Mouse (Mus musculus): ENCODE data around the gene Tcp11. TPM values are rescaled to one million over a fixed set of nuclear protein-coding genes. Genes with fewer than 3 reads are reported as not detected.

Gene Tcp11
- polyA plus RNA-seq, 1 experiment from 2014 or later, result 1.6 TPM

GRCm38 (mm10) chr17:28079618-28080017 is 821 bp downstream of the Tcp11 start:
- DNase-seq (ENCODE audit: low spot score), result peak; percentile 91
- H3K4me1 ChIP-seq (replicated peaks; ENCODE audit: control insufficient read depth, insufficient read depth, low read length), result peaks cover 3% of the 10 kb centered on the region; the same call in 1 of the 2 replicates
- peak overlapping the region; percentile 55 for H3K4me3 ChIP-seq (replicated peaks; ENCODE audit: low read length)
- peak overlapping the region; percentile 57 for H3K9ac ChIP-seq
- H3K9me3 ChIP-seq (ENCODE audit: control insufficient read depth, low read length), result no peaks in the 10 kb centered on the region
- peak overlapping the region; percentile 96 for H3K4me2 ChIP-seq (replicated peaks)
- no peak overlapping the region for H3K27ac ChIP-seq
- no peaks in the 10 kb centered on the region for H3K27me3 ChIP-seq (ENCODE audit: control insufficient read depth, insufficient read depth, low read length)
- H3K36me3 ChIP-seq (replicated peaks; ENCODE audit: control insufficient read depth, insufficient read depth), result no peaks in the 10 kb centered on the region
- peak; percentile 67 for ATAC-seq (ENCODE audit: low FRiP score)
- WGBS, result under 1% methylated on average over 25 of the region's 25 CpGs

GRCm38 (mm10) chr17:28078028-28078427 is 2.4 kb downstream of the Tcp11 start:
- H3K4me1 ChIP-seq (replicated peaks; ENCODE audit: control insufficient read depth, insufficient read depth, low read length), result peaks cover 3% of the 10 kb centered on the region; the same call in 1 of the 2 replicates
- no peak overlapping the region for H3K4me2 ChIP-seq (replicated peaks)
- DNase-seq (ENCODE audit: low spot score) (no peak), ATAC-seq (ENCODE audit: low FRiP score) (no peak)
- H3K27me3 ChIP-seq (ENCODE audit: control insufficient read depth, insufficient read depth, low read length), result no peaks in the 10 kb centered on the region
- no peak overlapping the region for H3K27ac ChIP-seq
- no peak overlapping the region for H3K4me3 ChIP-seq (replicated peaks; ENCODE audit: low read length)
- H3K9me3 ChIP-seq (ENCODE audit: control insufficient read depth, low read length), result no peaks in the 10 kb centered on the region
- H3K9ac ChIP-seq, result no peak overlapping the region
- H3K36me3 ChIP-seq (replicated peaks; ENCODE audit: control insufficient read depth, insufficient read depth), result no peaks in the 10 kb centered on the region
- 87% methylated on average over 9 of the region's 9 CpGs for WGBS

- DNase-seq (ENCODE audit: low spot score) (no peak), ATAC-seq (ENCODE audit: low FRiP score) (no peak)
- no peak overlapping the region for H3K4me2 ChIP-seq (replicated peaks)
- H3K36me3 ChIP-seq (replicated peaks; ENCODE audit: control insufficient read depth, insufficient read depth), result no peaks in the 10 kb centered on the region
- H3K9ac ChIP-seq, result no peak overlapping the region
- no peaks in the 10 kb centered on the region for H3K27me3 ChIP-seq (ENCODE audit: control insufficient read depth, insufficient read depth, low read length)
- H3K9me3 ChIP-seq (ENCODE audit: control insufficient read depth, low read length), result no peaks in the 10 kb centered on the region
- no peak overlapping the region for H3K4me3 ChIP-seq (replicated peaks; ENCODE audit: low read length)
- H3K27ac ChIP-seq, result no peak overlapping the region
- peaks cover 3% of the 10 kb centered on the region; the same call in 1 of the 2 replicates for H3K4me1 ChIP-seq (replicated peaks; ENCODE audit: control insufficient read depth, insufficient read depth, low read length)
- 79% methylated on average over 7 of the region's 7 CpGs for WGBS
Observed at GRCm38 (mm10) chr17:28074486-28074885, 6.0 kb downstream of the Tcp11 start.

GRCm38 (mm10) chr17:28072730-28073129 is 7.7 kb downstream of the Tcp11 start:
- Histone ChIP-seq H3K4me2 (replicated peaks) (no peak overlapping the region), H3K27me3 (ENCODE audit: control insufficient read depth, insufficient read depth, low read length) (no peaks in the 10 kb centered on the region), H3K36me3 (replicated peaks; ENCODE audit: control insufficient read depth, insufficient read depth) (no peaks in the 10 kb centered on the region), H3K27ac (no peak overlapping the region), H3K4me1 (replicated peaks; ENCODE audit: control insufficient read depth, insufficient read depth, low read length) (no peaks in the 10 kb centered on the region), H3K4me3 (replicated peaks; ENCODE audit: low read length) (no peak overlapping the region), H3K9ac (no peak overlapping the region), H3K9me3 (ENCODE audit: control insufficient read depth, low read length) (no peaks in the 10 kb centered on the region)
- no peak for DNase-seq (ENCODE audit: low spot score)
- no peak for ATAC-seq (ENCODE audit: low FRiP score)
- WGBS, result 67% methylated on average over 2 of the region's 2 CpGs

- Histone ChIP-seq H3K4me2 (replicated peaks) (no peak overlapping the region), H3K36me3 (replicated peaks; ENCODE audit: control insufficient read depth, insufficient read depth) (no peaks in the 10 kb centered on the region), H3K27me3 (ENCODE audit: control insufficient read depth, insufficient read depth, low read length) (no peaks in the 10 kb centered on the region), H3K9me3 (ENCODE audit: control insufficient read depth, low read length) (no peaks in the 10 kb centered on the region), H3K9ac (no peak overlapping the region), H3K4me1 (replicated peaks; ENCODE audit: control insufficient read depth, insufficient read depth, low read length) (no peaks in the 10 kb centered on the region), H3K27ac (no peak overlapping the region), H3K4me3 (replicated peaks; ENCODE audit: low read length) (no peak overlapping the region)
- WGBS, result 80% methylated on average over 13 of the region's 13 CpGs
- DNase-seq (ENCODE audit: low spot score) (no peak), ATAC-seq (ENCODE audit: low FRiP score) (no peak)
Observed at GRCm38 (mm10) chr17:28070256-28070655, 10.2 kb downstream of the Tcp11 start.

- 39% methylated on average over 12 of the region's 12 CpGs for WGBS
- Histone ChIP-seq H3K4me3 (replicated peaks; ENCODE audit: low read length) (no peak overlapping the region), H3K36me3 (replicated peaks; ENCODE audit: control insufficient read depth, insufficient read depth) (no peaks in the 10 kb centered on the region), H3K4me1 (replicated peaks; ENCODE audit: control insufficient read depth, insufficient read depth, low read length) (no peaks in the 10 kb centered on the region), H3K27me3 (ENCODE audit: control insufficient read depth, insufficient read depth, low read length) (no peaks in the 10 kb centered on the region), H3K4me2 (replicated peaks) (no peak overlapping the region), H3K9ac (no peak overlapping the region), H3K9me3 (ENCODE audit: control insufficient read depth, low read length) (no peaks in the 10 kb centered on the region), H3K27ac (no peak overlapping the region)
- no peak for ATAC-seq (ENCODE audit: low FRiP score)
- no peak for DNase-seq (ENCODE audit: low spot score)
Observed at GRCm38 (mm10) chr17:28069446-28069845, 11.0 kb downstream of the Tcp11 start.

GRCm38 (mm10) chr17:28067303-28067702 is 13.1 kb downstream of the Tcp11 start:
- WGBS, result 79% methylated on average over 4 of the region's 4 CpGs
- Histone ChIP-seq H3K27ac (no peak overlapping the region), H3K4me3 (replicated peaks; ENCODE audit: low read length) (no peak overlapping the region), H3K9me3 (ENCODE audit: control insufficient read depth, low read length) (no peaks in the 10 kb centered on the region), H3K4me1 (replicated peaks; ENCODE audit: control insufficient read depth, insufficient read depth, low read length) (no peaks in the 10 kb centered on the region), H3K27me3 (ENCODE audit: control insufficient read depth, insufficient read depth, low read length) (no peaks in the 10 kb centered on the region), H3K4me2 (replicated peaks) (no peak overlapping the region), H3K9ac (no peak overlapping the region), H3K36me3 (replicated peaks; ENCODE audit: control insufficient read depth, insufficient read depth) (peaks cover 4% of the 10 kb centered on the region; the same call in 1 of the 2 replicates)
- DNase-seq (ENCODE audit: low spot score) (no peak), ATAC-seq (ENCODE audit: low FRiP score) (no peak)

- no peak overlapping the region for H3K9ac ChIP-seq
- ATAC-seq (ENCODE audit: low FRiP score) (no peak), DNase-seq (ENCODE audit: low spot score) (no peak)
- H3K36me3 ChIP-seq (replicated peaks; ENCODE audit: control insufficient read depth, insufficient read depth), result peaks cover 39% of the 10 kb centered on the region
- 88% methylated on average over 6 of the region's 6 CpGs for WGBS
- H3K27ac ChIP-seq, result no peak overlapping the region
- no peaks in the 10 kb centered on the region for H3K9me3 ChIP-seq (ENCODE audit: control insufficient read depth, low read length)
- no peak overlapping the region for H3K4me3 ChIP-seq (replicated peaks; ENCODE audit: low read length)
- no peaks in the 10 kb centered on the region for H3K4me1 ChIP-seq (replicated peaks; ENCODE audit: control insufficient read depth, insufficient read depth, low read length)
- no peak overlapping the region for H3K4me2 ChIP-seq (replicated peaks)
- H3K27me3 ChIP-seq (ENCODE audit: control insufficient read depth, insufficient read depth, low read length), result no peaks in the 10 kb centered on the region
Observed at GRCm38 (mm10) chr17:28063163-28063562, 17.3 kb downstream of the Tcp11 start.

- H3K9me3 ChIP-seq (ENCODE audit: control insufficient read depth, low read length), result no peaks in the 10 kb centered on the region
- no peaks in the 10 kb centered on the region for H3K4me1 ChIP-seq (replicated peaks; ENCODE audit: control insufficient read depth, insufficient read depth, low read length)
- no peak overlapping the region for H3K9ac ChIP-seq
- H3K36me3 ChIP-seq (replicated peaks; ENCODE audit: control insufficient read depth, insufficient read depth), result peaks cover 44% of the 10 kb centered on the region
- ATAC-seq (ENCODE audit: low FRiP score), result no peak
- WGBS, result 85% methylated on average over 7 of the region's 7 CpGs
- no peaks in the 10 kb centered on the region for H3K27me3 ChIP-seq (ENCODE audit: control insufficient read depth, insufficient read depth, low read length)
- no peak overlapping the region for H3K4me2 ChIP-seq (replicated peaks)
- no peak overlapping the region for H3K4me3 ChIP-seq (replicated peaks; ENCODE audit: low read length)
- no peak for DNase-seq (ENCODE audit: low spot score)
- no peak overlapping the region for H3K27ac ChIP-seq
Observed at GRCm38 (mm10) chr17:28062710-28063109, 17.7 kb downstream of the Tcp11 start.

- Histone ChIP-seq H3K9me3 (ENCODE audit: control insufficient read depth, low read length) (no peaks in the 10 kb centered on the region), H3K36me3 (replicated peaks; ENCODE audit: control insufficient read depth, insufficient read depth) (peaks cover 55% of the 10 kb centered on the region), H3K4me2 (replicated peaks) (no peak overlapping the region), H3K9ac (no peak overlapping the region), H3K4me1 (replicated peaks; ENCODE audit: control insufficient read depth, insufficient read depth, low read length) (no peaks in the 10 kb centered on the region), H3K4me3 (replicated peaks; ENCODE audit: low read length) (no peak overlapping the region), H3K27me3 (ENCODE audit: control insufficient read depth, insufficient read depth, low read length) (no peaks in the 10 kb centered on the region), H3K27ac (no peak overlapping the region)
- DNase-seq (ENCODE audit: low spot score), result no peak
- peak; percentile 51; the same call in 1 of the 2 replicates for ATAC-seq (ENCODE audit: low FRiP score)
- WGBS, result 56% methylated on average over 7 of the region's 7 CpGs
Observed at GRCm38 (mm10) chr17:28061472-28061871, 19.0 kb downstream of the Tcp11 start.
